Mouse (Mus musculus) hindlimb bud, embryonic 11.5 days (tissue): ENCODE data around the gene Fgfr3.

ENCODE experiments used
- DNase-seq: peaks from one replicate; pipeline ENCODE4 v3.0.0-alpha.2; 2012; ENCODE audit warnings: low read depth, low spot score; ENCODE audit errors: extremely low spot score

Gene Fgfr3

DNA sequence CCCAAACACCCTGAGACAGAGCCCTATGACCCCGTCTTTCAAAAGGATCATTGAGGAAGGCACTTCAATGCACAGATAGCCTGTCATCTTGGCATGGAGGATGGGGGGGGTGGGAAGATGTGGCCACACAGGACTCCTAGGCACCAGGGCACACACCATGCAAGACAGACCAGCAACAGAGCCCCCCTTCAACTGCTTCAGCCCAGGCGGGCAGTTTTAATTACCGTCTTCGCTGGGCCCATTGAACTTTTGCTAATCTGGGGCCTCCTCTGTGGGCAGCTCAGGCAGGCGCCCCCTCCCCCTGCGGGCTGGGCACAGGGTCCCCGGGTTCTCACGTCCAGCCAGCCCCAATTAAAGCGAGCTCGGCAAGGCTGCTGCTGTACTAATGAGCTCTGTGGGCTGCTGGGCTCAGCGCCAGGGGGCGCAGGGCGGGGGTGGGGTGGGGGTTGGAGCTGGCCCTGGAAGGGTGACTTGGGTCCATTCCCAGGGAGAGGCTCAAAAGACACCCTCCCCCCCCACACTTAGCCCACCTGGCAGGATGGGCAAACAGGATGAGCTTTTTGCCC is 23.4 kb upstream of the Fgfr3 start:
- no peak for DNase-seq

DNA sequence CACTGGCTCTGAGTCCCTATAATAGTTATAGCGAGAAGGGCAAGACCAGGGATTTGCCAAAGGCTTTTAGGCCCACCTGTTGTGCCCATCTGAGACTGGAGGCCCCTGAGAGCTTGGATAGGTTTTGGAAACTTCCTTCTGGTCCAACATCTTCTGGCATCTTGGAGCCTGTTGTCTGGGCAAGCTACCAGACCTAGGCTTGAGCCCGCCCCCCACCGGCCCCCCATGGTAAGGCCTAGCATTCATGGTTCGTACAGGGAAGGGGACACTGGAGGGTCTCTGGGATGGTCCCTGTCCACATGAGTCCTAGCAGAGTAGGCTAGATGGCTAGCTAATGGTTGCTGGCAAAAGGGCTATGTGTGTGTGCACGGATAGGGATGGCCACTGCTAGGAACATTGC is 22.8 kb upstream of the Fgfr3 start:
- no peak for DNase-seq

DNA sequence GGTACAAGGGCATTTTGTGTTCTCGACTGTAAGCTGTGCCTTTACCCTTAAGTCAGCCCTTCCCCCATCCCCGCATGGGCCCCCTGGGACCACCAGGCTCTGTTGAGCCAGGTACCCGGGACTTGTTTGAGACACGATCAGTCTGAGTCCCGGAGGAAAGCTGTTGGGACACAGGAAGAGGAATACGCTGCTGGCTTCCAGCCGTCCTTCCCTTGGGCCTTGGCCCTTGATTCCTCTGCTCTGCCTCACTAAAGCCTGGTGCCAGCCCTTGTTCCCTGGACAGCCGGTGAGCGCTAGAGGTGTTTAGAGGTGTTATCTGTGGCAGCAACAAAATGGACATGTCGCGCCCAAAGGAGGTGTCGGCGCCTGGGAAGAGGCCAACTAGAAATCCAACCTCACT is 21.5 kb upstream of the Fgfr3 start:
- DNase-seq, result no peak

DNA sequence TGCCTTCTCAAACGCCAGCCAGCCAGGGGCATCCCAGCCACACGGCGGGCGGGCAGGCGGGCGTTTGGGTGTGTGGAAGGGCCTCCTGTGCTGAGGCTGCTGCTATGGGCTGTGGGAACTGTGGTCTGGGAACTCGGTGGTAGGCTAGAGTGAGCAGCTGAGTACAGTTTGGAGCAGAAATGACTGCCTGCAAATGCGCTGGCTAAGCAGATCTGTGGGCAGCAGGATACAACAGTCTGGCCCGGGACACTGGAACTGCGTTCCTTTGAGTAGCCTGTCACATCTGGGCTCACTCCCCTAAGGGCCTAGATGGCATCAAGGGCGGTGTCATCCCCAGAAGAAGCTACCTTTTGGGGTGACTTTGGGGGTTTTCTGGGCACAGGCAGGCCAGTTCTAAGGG is 19.6 kb upstream of the Fgfr3 start:
- no peak for DNase-seq

DNA sequence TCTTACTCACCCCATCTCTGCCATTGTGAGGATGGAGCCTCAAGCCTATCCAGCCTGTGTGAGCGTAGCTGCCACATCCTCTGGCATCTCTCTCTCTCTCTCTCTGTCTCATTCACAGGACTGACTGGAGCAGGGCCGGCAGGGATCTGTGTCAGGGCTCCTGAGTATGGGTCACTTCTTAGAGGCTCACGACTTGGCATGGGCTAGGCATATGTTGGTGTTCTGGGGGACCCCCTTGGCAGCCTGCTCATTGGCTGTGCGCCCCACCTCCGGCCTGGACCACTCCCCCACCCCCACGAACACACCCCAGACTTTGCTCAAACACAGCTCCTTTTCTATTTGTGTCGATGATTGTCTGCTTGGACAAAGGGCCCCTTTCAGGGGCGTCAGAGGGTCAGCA is 17.5 kb upstream of the Fgfr3 start:
- no peak for DNase-seq

DNA sequence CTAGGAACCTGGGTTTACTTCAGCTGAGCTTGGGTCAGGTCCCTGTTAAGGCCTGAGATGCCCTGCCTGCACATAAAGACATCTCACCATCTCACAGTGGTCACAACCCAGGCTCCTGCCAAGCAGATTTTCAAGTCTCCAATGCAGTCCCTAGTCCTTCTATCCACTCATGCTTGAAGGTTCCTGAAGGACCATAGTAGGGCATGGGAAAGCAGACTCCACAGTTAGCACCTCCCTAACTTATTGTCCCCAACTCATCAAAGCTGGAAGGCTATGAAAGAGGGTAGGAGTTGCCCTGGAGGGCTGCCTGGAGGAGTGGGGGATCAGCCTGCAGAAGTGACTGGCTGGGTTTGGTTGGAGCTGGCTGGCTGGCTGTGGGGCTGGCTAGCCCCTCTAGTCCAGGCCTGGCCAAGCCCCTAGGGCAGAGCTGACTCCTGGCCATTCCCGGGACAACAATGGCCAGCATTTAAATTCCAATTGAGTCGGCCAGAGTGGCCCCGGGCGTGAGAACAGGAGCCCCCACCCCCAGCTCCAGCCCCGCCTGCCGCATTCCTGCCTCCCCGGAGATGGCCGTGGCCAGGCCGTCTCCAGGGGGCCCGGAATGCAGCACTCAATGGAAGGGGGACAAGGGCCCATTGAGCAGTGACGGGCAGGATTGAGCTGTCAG is 16.4 kb upstream of the Fgfr3 start:
- DNase-seq, result no peak

DNA sequence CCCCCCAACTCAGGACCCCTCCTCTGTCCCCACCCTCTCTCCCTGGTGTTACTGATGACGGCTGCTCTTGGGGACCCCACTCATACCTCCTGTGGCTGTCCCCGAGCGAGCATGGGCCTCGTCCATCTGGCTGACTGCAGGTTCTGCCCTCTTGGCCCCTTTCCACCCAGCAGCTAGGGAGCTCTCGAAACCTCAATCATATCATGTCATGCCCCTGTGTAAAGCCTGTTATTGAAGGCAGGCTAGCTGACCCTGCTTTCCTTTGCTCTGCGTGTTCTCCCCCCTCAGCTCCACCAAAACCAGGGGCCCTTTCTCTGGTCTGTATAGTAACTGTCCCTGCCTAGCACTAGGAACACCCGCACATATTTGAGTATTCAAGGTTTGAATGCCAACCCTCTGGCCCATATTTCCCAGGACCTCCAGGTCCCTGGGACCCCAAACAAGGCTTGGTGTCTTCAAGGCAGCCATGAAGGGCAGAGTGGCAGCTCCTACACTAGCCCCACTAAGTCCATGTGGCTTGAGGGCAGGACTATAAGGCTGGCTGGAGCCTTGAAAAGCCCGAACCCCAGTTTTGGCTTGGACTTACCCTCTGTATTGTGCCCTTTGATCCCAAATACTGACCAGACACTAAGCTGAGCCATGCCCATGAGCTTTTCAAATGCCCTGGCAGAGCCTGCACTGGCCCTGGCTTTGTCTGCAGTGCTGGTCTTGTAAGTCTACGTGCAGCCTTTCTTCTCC is 15.7 kb upstream of the Fgfr3 start:
- no peak for DNase-seq

DNA sequence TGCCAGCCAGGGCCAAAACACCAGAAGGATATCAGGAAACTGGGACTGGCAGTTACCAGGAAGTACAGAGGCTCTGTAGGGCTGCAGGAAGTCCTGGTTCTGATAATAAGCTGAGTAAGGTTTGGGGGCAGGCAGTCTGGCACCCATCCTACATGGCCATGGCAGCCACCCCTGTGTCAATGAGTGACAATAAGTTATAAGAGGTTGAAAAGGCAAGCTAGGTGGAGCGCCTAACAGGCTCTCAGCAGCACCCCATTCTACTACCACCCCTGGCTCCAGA is 15.2 kb upstream of the Fgfr3 start:
- DNase-seq, result no peak

DNA sequence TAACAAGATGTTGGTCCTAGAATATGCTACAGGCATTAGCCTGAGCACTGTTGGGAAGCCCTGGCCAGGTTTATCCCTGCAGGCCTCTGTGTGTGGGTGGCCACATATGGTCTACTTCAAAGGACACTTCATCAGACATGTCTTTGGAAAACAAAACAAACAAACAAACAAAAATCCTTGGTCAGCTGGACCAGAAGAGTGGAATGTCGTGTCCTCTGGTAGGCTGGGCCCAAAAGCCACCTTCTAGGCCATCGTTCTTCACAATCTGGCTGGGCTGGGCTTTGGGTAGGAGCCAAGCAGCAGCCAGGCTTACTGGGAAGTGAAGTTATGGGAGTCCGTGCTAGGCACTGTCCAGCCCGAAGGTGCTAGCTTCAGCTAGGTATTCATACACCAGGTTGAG is 14.3 kb upstream of the Fgfr3 start:
- no peak for DNase-seq

DNA sequence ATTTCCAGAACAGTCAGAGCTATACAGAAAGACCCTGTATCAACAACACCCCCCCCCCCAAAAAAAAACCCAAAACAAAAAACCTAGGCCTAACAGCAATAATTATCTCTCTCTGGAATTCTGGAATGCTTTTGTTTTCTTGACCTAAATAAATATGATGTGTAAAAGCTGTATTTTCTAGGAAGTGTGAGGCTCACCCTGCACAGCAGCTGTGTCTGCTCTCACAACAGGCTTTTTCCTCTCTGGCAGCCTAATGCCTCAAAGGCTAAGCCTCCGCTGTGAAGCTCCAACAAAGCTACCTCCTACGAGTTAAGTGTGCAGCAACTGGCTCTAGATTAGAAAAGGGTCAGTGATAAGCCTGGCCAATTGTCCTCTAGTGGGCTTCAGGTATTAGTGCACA is 12.4 kb upstream of the Fgfr3 start:
- no peak for DNase-seq

DNA sequence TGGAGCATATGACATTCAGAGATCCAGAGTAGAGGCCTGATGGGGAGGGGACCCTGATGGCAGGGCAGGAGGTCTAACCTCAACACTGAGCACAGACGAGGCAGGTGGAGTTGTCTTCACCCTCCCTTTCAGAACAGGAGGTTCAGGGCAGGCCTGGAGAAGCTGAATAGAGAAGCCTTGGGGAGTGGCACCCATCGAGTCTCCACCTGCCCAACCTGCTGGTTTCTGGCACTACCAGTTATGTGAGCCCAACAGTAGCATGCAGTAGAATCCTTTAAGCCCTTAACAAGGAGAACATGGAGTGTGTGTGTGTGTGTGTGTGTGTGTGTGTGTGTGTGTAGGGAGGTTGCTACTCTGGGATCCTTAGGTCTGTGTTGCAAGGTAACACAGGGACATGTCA is 8.9 kb upstream of the Fgfr3 start:
- DNase-seq, result no peak

DNA sequence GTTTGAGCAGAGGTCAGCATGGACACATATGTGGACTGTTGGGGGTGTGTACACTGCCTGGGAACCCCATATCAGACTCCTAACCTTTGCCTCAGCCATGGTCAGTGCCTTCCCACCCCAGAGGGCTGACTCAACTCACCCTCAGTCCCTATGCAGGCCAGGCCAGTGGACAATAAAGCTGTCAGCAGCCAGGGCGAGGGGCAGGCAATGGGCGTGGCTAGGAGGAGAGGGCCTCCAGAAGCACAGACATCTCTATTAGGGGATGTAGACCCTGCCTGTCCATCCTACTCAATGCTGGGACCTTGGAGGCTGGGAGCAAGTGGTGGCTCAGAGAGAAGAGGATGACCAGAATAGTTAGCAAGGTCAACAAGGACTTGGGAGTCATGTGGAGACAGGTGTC is 6.3 kb upstream of the Fgfr3 start:
- DNase-seq, result no peak

DNA sequence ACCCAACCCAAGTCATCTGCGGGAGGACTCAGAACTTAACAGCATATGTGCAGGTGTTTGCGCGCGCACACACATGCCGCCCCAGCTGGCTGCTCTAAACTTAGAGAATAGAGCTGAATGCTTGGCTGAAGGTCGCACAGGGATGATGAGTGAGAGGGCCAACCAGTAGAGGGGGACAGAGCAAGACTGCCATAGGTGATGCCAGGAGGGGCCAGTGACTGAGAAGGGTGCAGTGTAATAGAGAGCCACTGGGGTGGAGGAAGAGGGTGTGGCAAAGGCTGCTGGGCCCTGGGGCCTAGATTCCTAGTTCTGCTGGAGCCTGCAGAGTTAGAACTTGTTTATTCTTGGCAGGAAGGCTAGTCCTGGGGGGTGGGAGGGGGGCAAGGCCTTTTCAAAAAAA is 5.0 kb upstream of the Fgfr3 start:
- no peak for DNase-seq

DNA sequence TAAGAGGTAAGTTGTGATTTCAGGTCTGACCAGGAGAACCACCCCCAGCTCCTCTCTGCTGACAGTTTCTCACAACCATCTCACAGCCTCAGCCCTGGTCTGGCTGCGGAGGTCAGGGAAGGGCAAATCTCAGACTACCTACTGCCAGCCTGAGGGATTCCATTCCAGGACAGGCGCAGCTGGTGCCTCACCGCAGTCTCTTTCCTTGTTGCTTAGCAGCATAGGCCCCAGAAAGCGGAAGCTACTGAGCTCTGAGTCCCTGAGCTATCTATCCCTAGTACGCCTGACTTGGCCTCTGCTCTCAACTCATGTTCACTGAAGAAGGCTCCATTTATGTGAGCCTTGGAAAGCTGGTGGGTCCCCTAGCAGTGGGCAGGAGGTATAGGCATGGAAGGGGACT is 3.0 kb upstream of the Fgfr3 start:
- DNase-seq, result no peak

DNA sequence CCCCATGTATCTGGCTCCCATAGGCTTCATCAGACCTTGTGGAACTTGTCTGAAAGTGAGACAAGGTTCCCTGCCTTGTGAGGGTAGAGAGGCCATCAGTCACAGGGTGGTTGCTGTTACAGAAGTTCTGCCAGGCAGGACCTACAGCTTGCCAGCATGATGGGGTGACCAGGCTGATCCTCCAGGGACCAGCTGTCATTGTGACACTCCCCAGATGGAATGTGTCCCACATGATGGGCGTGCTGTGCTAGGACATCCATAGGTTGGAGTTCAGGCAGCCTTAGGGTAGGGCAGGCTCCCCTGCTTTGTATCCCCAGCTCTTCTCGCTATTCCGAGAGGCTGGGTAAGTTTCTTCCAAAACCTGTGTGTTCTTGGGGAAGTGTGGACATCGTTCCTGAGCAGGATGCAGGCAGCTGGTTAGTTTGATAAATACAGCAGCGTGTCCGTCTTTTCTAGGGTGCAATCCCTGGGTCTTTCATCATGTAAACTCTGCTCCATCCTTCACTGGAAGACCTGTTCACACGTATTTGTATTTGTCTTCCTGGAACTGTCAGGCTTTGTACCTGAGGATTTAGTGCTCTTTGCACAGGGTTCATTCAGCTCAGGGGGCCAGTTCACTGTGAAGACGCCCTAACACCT is 503 bp upstream of the Fgfr3 start:
- DNase-seq, result no peak

DNA sequence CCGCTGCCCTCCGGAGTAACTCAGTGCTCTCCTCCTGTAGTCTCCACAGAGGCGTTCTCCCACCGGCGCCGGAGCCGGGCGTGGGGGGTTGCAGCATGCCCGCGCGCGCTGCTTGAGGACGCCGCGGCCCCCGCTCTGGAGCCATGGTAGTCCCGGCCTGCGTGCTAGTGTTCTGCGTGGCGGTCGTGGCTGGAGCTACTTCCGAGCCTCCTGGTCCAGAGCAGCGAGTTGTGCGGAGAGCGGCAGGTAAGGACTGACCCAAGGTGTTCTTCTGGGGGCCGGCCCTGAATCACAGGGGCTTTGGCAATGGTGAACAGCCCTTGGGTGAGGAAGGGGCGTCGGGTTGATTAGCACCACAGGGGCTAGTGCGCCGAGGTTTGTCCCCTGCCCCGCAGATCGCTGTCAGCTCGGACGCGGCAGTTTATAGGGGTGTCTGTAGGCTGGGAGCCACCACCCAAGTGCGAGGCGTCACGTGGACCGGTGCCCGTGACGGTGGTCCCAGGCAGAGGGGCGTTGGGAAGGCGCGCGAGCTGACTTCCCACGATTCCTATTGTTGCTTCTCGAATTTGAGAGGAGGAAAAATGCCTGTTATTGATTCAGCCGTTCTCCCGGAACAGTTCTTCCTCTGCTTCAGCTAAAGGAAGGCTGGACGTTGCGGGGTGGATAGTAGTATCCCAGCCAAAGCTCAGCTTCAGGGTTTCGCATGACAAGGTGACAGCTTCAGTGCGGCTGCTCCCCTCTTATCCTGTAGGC is 968 bp downstream of the Fgfr3 start:
- DNase-seq, result no peak

DNA sequence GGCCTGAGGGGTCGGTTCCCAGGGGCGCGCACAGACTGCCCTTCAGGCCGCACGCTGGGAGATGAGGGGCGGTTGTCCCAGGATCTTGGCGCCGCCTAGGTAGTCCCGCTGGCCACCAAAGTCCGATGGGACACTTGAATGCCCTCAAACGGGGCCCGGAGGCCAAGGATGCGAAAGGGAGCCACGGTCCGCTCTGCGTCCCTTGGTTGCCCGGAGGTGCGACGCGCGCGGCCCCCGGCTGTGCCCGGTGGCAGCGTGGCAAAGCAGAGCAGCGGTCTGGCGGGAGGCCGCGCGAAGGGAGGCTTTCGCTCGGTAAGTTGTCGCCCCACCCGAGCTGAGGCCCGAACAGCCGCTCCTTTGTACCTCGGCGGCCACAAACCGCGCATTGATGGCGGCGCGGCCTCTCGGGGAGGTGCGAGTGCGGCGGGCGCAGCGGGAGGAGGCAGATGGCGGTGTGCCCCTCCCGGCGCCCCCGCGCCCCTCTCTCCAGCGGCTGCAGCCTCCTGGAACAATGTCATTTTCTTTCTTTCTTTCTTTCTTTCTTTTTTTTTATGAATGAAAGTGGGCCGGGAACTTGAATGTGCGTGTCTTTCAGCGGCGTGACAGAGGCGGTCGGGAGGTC is 1.7 kb downstream of the Fgfr3 start:
- DNase-seq, result no peak

DNA sequence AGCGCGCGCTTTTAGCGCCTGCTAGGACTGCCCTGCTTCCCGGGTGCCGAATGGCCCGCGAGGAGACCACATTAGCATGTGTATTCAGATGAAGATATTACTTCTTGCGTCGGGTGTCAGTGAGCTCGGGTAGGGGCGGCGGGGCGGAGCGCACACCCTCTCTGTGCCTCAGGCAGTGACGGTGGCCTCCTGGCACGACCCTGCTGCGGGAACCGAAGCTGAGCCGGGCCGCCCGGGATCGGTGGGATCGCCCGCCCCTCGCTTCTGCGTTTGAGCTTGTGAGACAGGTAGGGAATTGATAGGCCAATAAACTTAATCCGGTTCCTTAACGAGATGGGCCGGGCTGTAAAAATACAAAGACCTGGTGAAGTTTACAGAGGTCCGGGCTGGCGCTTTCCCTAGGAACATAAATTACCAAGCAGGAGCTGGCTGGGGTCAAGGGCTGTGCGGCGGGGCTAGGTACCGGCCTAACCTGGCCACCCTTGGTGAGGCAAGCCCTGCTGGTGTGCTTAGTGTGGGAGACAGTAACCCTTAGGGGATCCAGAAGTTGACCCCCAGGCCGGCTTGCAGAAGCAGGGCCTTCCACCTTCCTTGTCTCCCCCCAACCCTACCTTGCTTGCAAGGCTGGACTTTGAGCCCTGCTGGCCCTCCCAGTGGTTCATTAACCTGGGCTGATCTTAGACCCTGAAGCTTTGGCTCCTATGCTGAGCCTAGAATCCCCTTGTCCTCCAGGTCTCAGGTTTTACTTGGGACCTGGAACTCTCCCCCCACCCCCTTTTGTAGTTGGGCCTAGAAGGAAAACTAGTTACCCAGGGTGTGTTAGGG is 2.4 kb downstream of the Fgfr3 start:
- no peak for DNase-seq

DNA sequence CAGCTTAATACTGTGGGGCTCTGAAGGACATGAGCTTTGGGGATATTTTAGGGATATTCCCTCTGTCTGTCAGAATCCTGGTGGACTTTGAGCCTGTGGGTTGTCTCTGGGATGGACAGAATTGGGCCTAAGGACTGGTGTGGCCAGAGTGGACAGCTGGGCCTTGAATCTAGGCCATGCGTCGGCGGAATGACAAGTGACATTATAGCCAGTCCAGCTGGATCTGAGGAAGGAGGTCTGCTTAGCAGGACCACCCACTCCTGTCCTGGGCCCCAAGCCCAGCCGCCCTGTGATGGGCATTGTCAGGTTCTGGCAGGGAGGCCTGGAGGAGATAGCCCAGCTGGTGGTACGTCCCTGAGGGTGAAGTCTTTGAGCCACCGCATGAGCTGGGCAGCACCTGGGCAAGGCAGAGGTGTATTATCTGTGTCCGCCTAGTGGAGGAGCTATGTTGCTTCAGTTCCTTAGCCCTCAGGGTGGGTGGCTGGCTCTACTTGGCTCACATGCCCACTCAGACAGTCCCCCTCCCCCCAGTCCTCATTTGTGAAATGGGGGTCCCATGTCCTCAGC is 4.7 kb downstream of the Fgfr3 start:
- DNase-seq, result no peak

DNA sequence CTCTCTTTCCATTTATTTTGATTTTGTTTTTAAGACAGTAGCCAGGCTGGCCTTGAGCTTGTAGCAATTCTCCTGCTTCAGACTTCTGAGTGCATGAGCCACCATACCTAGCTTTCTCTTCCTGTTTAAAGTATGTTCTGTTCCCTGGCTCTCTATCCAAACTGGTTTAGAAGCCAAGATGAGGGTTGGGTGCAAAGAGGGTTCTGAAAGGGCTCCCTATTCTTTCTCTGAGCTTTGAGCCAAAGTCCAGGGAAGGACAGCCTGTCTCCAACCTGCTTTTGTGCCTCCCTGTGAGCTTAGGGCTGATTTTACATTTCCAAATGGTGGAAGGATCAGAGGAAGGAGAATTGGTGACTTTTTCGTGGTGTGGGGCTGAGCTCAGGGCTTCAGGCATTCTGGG is 5.4 kb downstream of the Fgfr3 start:
- DNase-seq, result no peak
